Mouse (Mus musculus) cerebellum, adult 11 months (tissue): ENCODE measurements around the gene Vmn1r24.
"Not testable (repeated sequence)": the region's sequence is repeated elsewhere in the genome, so short reads cannot be mapped to it uniquely, and the experiment has no call there.

Source experiments
- DNase-seq: peaks from one replicate; pipeline ENCODE4 v3.0.0; 2022

The Vmn1r24 gene

GRCm38 (mm10) chr6:57961403-57961802 lies at the start of gene Vmn1r24:
Gene Vmn1r24 (minus strand): TSS chr6:57961503.
- DNase-seq: not testable (repeated sequence)

GRCm38 (mm10) chr6:57980710-57981109 lies 19.4 kb upstream of the Vmn1r24 start, which contains the start of gene Vmn1r25:
Gene Vmn1r25 (minus strand): TSS chr6:57980810.
- DNase-seq: no peak

GRCm38 (mm10) chr6:57926738-57927137 lies 34.6 kb downstream of the Vmn1r24 start, which contains the start of gene Vmn1r23:
Gene Vmn1r23 (minus strand): TSS chr6:57926838.
- no peak for DNase-seq

- DNase-seq: no peak
Measured at GRCm38 (mm10) chr6:57907928-57908327, 53.4 kb downstream of the Vmn1r24 start, which contains the start of gene Vmn1r22. Gene Vmn1r22 (minus strand): TSS chr6:57908028.
